Mouse (Mus musculus) neural tube, embryonic 14.5 days (tissue): ENCODE measurements around the gene Gcnt2. TPM values are rescaled to one million over a fixed set of nuclear protein-coding genes. Genes with fewer than 3 reads are reported as not detected.

Experiments
- ATAC-seq: fragments of 200-750 bp; cut with Nextera tagmentation; 2 replicates; pipeline ENCODE4 v1.8.0; 2017; ENCODE audit warnings: low read depth, mild to moderate bottlenecking, moderate TSS enrichment, moderate library complexity
- H3K27ac ChIP-seq: fragments of 300-500 bp; sonication (generic); 2 replicates; pipeline ENCODE4 v1.5.1; 2014; ENCODE audit warnings: low read depth, mild to moderate bottlenecking, control low read depth, low read length, moderate library complexity, mixed read lengths
- H3K27me3 ChIP-seq: fragments of 300-500 bp; sonication (generic); 2 replicates; pipeline ENCODE4 v1.6.1; 2014; ENCODE audit warnings: low read length; ENCODE audit not compliant: control insufficient read depth, insufficient read depth
- H3K36me3 ChIP-seq: fragments of 300-500 bp; sonication (generic); 2 replicates; pipeline ENCODE4 v1.6.1; 2014; ENCODE audit warnings: low read length, mixed read lengths; ENCODE audit not compliant: control insufficient read depth, insufficient read depth
- H3K4me1 ChIP-seq: fragments of 300-500 bp; sonication (generic); 2 replicates; pipeline ENCODE4 v1.6.1; 2014; ENCODE audit warnings: low read length; ENCODE audit not compliant: control insufficient read depth, insufficient read depth
- H3K4me2 ChIP-seq: fragments of 300-500 bp; sonication (generic); 2 replicates; pipeline ENCODE4 v1.6.1; 2014; ENCODE audit warnings: mild to moderate bottlenecking, low read depth, low read length, control low read depth
- H3K4me3 ChIP-seq: fragments of 300-500 bp; sonication (generic); 2 replicates; pipeline ENCODE4 v1.5.1; 2014; ENCODE audit warnings: low read depth, low read length, control low read depth, mixed read lengths
- H3K9ac ChIP-seq: fragments of 300-500 bp; sonication (generic); replicated peaks from 2 replicates; pipeline ENCODE4 v1.6.1; 2014; ENCODE audit warnings: low read depth, mild to moderate bottlenecking, control low read depth, low read length, mixed read lengths
- H3K9me3 ChIP-seq: fragments of 300-500 bp; sonication (generic); 2 replicates; pipeline ENCODE4 v1.6.1; 2016; ENCODE audit warnings: low read length; ENCODE audit not compliant: control insufficient read depth
- WGBS: fragments of 180-500 bp; shearing (Covaris S2); extraction: QIAGEN DNeasy Blood & Tissue Kit; methylation state at CpG from one replicate; pipeline ENCODE4 v1.1.7; 2014; 5-methylcytosine and 5-hydroxymethylcytosine counted together
- polyA plus RNA-seq: library from polyadenylated mRNA; unstranded; fragments of >200 nt; fragmentation: Nextera tagmentation; extraction: Ambion mirVana; gene quantifications from 2 replicates; pipeline ENCODE4 v1.2.1, GENCODE M21; 2014

Gene Gcnt2
- polyA plus RNA-seq, 1 experiment from 2014 or later: 6.1 TPM

GRCm38 (mm10) chr13:40847898-40848297, 11.7 kb upstream of the Gcnt2 start:
- Histone ChIP-seq H3K27ac (no peak overlapping the region), H3K4me1 (no peaks in the 10 kb centered on the region), H3K27me3 (no peaks in the 10 kb centered on the region), H3K9ac (no peak overlapping the region), H3K4me2 (no peak overlapping the region), H3K36me3 (no peaks in the 10 kb centered on the region), H3K4me3 (no peak overlapping the region), H3K9me3 (no peaks in the 10 kb centered on the region)
- ATAC-seq: no peak
- WGBS: 85% methylated on average over 4 of the region's 4 CpGs

- no peak overlapping the region for H3K4me3 ChIP-seq
- no peak overlapping the region for H3K9ac ChIP-seq
- no peaks in the 10 kb centered on the region for H3K9me3 ChIP-seq
- H3K27me3 ChIP-seq: no peaks in the 10 kb centered on the region
- H3K4me2 ChIP-seq: no peak overlapping the region
- ATAC-seq: no peak
- H3K4me1 ChIP-seq: 0 out of 2 replicates have a peak, but pooled peaks cover 4% of the 10 kb centered on the region
- WGBS: 92% methylated on average over 6 of the region's 6 CpGs
- no peak overlapping the region for H3K27ac ChIP-seq
- H3K36me3 ChIP-seq: no peaks in the 10 kb centered on the region
Observed at GRCm38 (mm10) chr13:40850686-40851085, 8.9 kb upstream of the Gcnt2 start.

- H3K4me1 ChIP-seq: 0 out of 2 replicates have a peak, but pooled peaks cover 4% of the 10 kb centered on the region
- no peak overlapping the region for H3K4me3 ChIP-seq
- no peak overlapping the region for H3K9ac ChIP-seq
- no peaks in the 10 kb centered on the region for H3K27me3 ChIP-seq
- WGBS: 77% methylated on average over 7 of the region's 7 CpGs
- no peaks in the 10 kb centered on the region for H3K36me3 ChIP-seq
- no peaks in the 10 kb centered on the region for H3K9me3 ChIP-seq
- H3K27ac ChIP-seq: no peak overlapping the region
- no peak overlapping the region for H3K4me2 ChIP-seq
- ATAC-seq: no peak
Observed at GRCm38 (mm10) chr13:40851281-40851680, 8.3 kb upstream of the Gcnt2 start.

GRCm38 (mm10) chr13:40851961-40852360, 7.6 kb upstream of the Gcnt2 start:
- no peaks in the 10 kb centered on the region for H3K9me3 ChIP-seq
- H3K4me3 ChIP-seq: no peak overlapping the region
- H3K4me2 ChIP-seq: no peak overlapping the region
- WGBS: 62% methylated on average over 13 of the region's 13 CpGs
- H3K27ac ChIP-seq: no peak overlapping the region
- ATAC-seq: no peak
- 0 out of 2 replicates have a peak, but pooled peaks cover 4% of the 10 kb centered on the region for H3K4me1 ChIP-seq
- H3K27me3 ChIP-seq: no peaks in the 10 kb centered on the region
- H3K9ac ChIP-seq: no peak overlapping the region
- H3K36me3 ChIP-seq: no peaks in the 10 kb centered on the region

GRCm38 (mm10) chr13:40852791-40853190, 6.8 kb upstream of the Gcnt2 start:
- Histone ChIP-seq H3K27me3 (no peaks in the 10 kb centered on the region), H3K27ac (no peak overlapping the region), H3K4me1 (0 out of 2 replicates have a peak, but pooled peaks cover 4% of the 10 kb centered on the region), H3K36me3 (no peaks in the 10 kb centered on the region), H3K9me3 (no peaks in the 10 kb centered on the region), H3K4me2 (no peak overlapping the region), H3K4me3 (no peak overlapping the region), H3K9ac (no peak overlapping the region)
- ATAC-seq: no peak
- WGBS: 94% methylated on average over 5 of the region's 5 CpGs

GRCm38 (mm10) chr13:40853842-40854241, 5.7 kb upstream of the Gcnt2 start:
- peak overlapping the region; percentile 45; the same call in 1 of the 2 replicates for H3K4me2 ChIP-seq
- no peak overlapping the region for H3K27ac ChIP-seq
- WGBS: 91% methylated on average over 4 of the region's 4 CpGs
- no peaks in the 10 kb centered on the region for H3K9me3 ChIP-seq
- 0 out of 2 replicates have a peak, but pooled peaks cover 4% of the 10 kb centered on the region for H3K4me1 ChIP-seq
- H3K9ac ChIP-seq: no peak overlapping the region
- no peak overlapping the region for H3K4me3 ChIP-seq
- no peak for ATAC-seq
- H3K36me3 ChIP-seq: no peaks in the 10 kb centered on the region
- no peaks in the 10 kb centered on the region for H3K27me3 ChIP-seq

GRCm38 (mm10) chr13:40854451-40855058, 5.0 kb upstream of the Gcnt2 start:
- no peak for ATAC-seq
- Histone ChIP-seq H3K36me3 (no peaks in the 10 kb centered on the region), H3K9me3 (no peaks in the 10 kb centered on the region), H3K4me2 (peak overlapping the region; percentile 45), H3K27me3 (no peaks in the 10 kb centered on the region), H3K4me1 (0 out of 2 replicates have a peak, but pooled peaks cover 4% of the 10 kb centered on the region), H3K4me3 (peak overlapping the region; percentile 18), H3K9ac (no peak overlapping the region), H3K27ac (no peak overlapping the region)
- 3% methylated on average over 13 of the region's 13 CpGs for WGBS

GRCm38 (mm10) chr13:40855266-40855665, 4.3 kb upstream of the Gcnt2 start:
- no peaks in the 10 kb centered on the region for H3K27me3 ChIP-seq
- H3K9ac ChIP-seq: no peak overlapping the region
- no peak overlapping the region for H3K4me2 ChIP-seq
- H3K36me3 ChIP-seq: no peaks in the 10 kb centered on the region
- 0 out of 2 replicates have a peak, but pooled peaks cover 4% of the 10 kb centered on the region for H3K4me1 ChIP-seq
- no peaks in the 10 kb centered on the region for H3K9me3 ChIP-seq
- H3K4me3 ChIP-seq: no peak overlapping the region
- no peak overlapping the region for H3K27ac ChIP-seq
- ATAC-seq: no peak
- WGBS: 81% methylated on average over 6 of the region's 6 CpGs

- 92% methylated on average over 8 of the region's 8 CpGs for WGBS
Observed at GRCm38 (mm10) chr13:40856786-40857185, 2.8 kb upstream of the Gcnt2 start.

More at GRCm38 (mm10) chr13:40856786-40857185, 2.8 kb upstream of the Gcnt2 start:
- H3K9ac ChIP-seq: no peak overlapping the region
- no peak for ATAC-seq
- no peaks in the 10 kb centered on the region for H3K36me3 ChIP-seq
- no peak overlapping the region for H3K27ac ChIP-seq
- no peak overlapping the region for H3K4me3 ChIP-seq
- no peak overlapping the region for H3K4me2 ChIP-seq
- H3K27me3 ChIP-seq: no peaks in the 10 kb centered on the region
- no peaks in the 10 kb centered on the region for H3K9me3 ChIP-seq
- H3K4me1 ChIP-seq: 0 out of 2 replicates have a peak, but pooled peaks cover 4% of the 10 kb centered on the region
